Mouse (Mus musculus): ENCODE results near the gene Ptchd3.

DNA sequence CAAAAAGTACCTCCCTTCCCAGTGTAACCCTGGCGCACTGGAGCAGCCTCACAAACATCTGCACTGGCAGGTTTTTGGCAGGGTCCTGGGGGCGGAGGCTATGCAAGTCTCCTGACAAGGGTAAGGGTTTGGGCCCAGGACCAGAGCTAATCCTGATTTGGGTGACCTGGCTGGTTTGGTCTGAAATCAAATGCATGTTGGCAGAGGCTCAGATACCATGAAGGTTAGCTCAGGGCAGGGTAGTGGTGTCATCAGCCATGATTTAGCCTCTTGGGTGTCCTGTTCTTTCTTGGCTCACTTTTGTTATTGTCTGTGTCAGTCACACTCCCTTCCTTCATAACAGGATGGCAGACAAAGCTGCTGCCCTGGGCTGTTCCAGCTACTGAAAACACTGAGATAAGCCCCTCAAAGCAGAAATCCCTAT lies 39.4 kb upstream of the Ptchd3 start:
- TF ChIP-seq CTCF (IDR thresholded peaks at IDR 0.05) (no peak), EP300 (IDR thresholded peaks at IDR 0.05) (no peak)

All from lung, postnatal 0 days (tissue).